Comparison of ENCODE assay signal across 25 mouse cellular contexts in genomic region chr2:162172529-162172928, GRCm38 (mm10).
A peak's percentile ranks its signal among the peaks of the same experiment; 100 is the strongest.
DNase-seq lines count a peak whose midpoint lies in the region; ATAC-seq and TF ChIP-seq lines count a peak whose summit lies in the region.
"Had no signal": no experiment of that assay in that cellular context is flagged by ENCODE, and none has a peak within 500 bp of the region (broad histone marks: within the 10 kb centered on the region; RNA-seq: fewer than 3 reads in every experiment).

No protein-coding gene starts in this region.

- no peak overlapping the region for H3K4me3 ChIP-seq in kidney, embryonic 16.5 days (ENCODE audit: low read length)
- H3K4me3 ChIP-seq: embryonic facial prominence, embryonic 12.5 days; embryonic facial prominence, embryonic 15.5 days; gastrocnemius, adult 2 months; hindbrain, embryonic 12.5 days; hindbrain, embryonic 15.5 days had no signal

- H3K27ac ChIP-seq in kidney, embryonic 16.5 days (ENCODE audit: low read length): no peak overlapping the region
- H3K27ac ChIP-seq: embryonic facial prominence, embryonic 12.5 days; embryonic facial prominence, embryonic 15.5 days; gastrocnemius, adult 2 months; hindbrain, embryonic 12.5 days; hindbrain, embryonic 15.5 days had no signal

- no peaks in the 10 kb centered on the region for H3K27me3 ChIP-seq in kidney, embryonic 16.5 days (ENCODE audit: insufficient read depth, low read length)
- H3K27me3 ChIP-seq in Patski: no peaks in the 10 kb centered on the region
- H3K27me3 ChIP-seq: CH12.LX; embryonic facial prominence, embryonic 12.5 days; embryonic facial prominence, embryonic 15.5 days; hindbrain, embryonic 12.5 days; hindbrain, embryonic 15.5 days had no signal

- in situ Hi-C loops in Patski (cut with MboI; ENCODE audit: low pct_unique_long_range_greater_than_20kb): no loop called here

- no peak overlapping the region for H3K9ac ChIP-seq in kidney, embryonic 16.5 days (replicated peaks; ENCODE audit: low read length)
- H3K9ac ChIP-seq: embryonic facial prominence, embryonic 12.5 days; embryonic facial prominence, embryonic 15.5 days; forebrain, postnatal 0 days; hindbrain, embryonic 12.5 days; hindbrain, embryonic 15.5 days had no signal

- POLR2A ChIA-PET in Patski (lab: Charles Lee): no interaction called here

- H3K4me1 ChIP-seq in kidney, embryonic 16.5 days (ENCODE audit: insufficient read depth, low read length): no peaks in the 10 kb centered on the region
- H3K4me1 ChIP-seq: embryonic facial prominence, embryonic 12.5 days; embryonic facial prominence, embryonic 15.5 days; hindbrain, embryonic 12.5 days; hindbrain, embryonic 15.5 days had no signal

- WGBS in kidney, embryonic 16.5 days: 71% methylated on average over 1 of the region's 1 CpGs

- no peaks in the 10 kb centered on the region for H3K9me3 ChIP-seq in kidney, embryonic 16.5 days (ENCODE audit: low read length)
- H3K9me3 ChIP-seq: embryonic facial prominence, embryonic 12.5 days; embryonic facial prominence, embryonic 15.5 days; hindbrain, embryonic 12.5 days; hindbrain, embryonic 15.5 days had no signal

- ATAC-seq in kidney, embryonic 16.5 days (ENCODE audit: low FRiP score, low TSS enrichment): no peak
- peak; percentile 44 for ATAC-seq in Patski
- ATAC-seq: forebrain, embryonic 14.5 days; forebrain, postnatal 0 days had no signal

- H3K36me3 ChIP-seq in kidney, embryonic 16.5 days (ENCODE audit: insufficient read depth, low read length): no peaks in the 10 kb centered on the region
- H3K36me3 ChIP-seq: embryonic facial prominence, embryonic 12.5 days; embryonic facial prominence, embryonic 15.5 days; G1E; hindbrain, embryonic 12.5 days; hindbrain, embryonic 15.5 days had no signal

- CTCF ChIA-PET in Patski (lab: Charles Lee): no interaction called here

- H3K4me2 ChIP-seq in kidney, embryonic 16.5 days (replicated peaks; ENCODE audit: low read depth, low read length): no peak overlapping the region
- H3K4me2 ChIP-seq: embryonic facial prominence, embryonic 12.5 days; embryonic facial prominence, embryonic 15.5 days; heart, embryonic 11.5 days; hindbrain, embryonic 12.5 days; hindbrain, embryonic 15.5 days had no signal

- no peak for TF ChIP-seq CTCF in Patski (IDR thresholded peaks at IDR 0.05)

- peak; percentile 3 for DNase-seq in kidney, adult 18-20 months
- DNase-seq in kidney, postnatal 4 days: no peak
- DNase-seq in kidney, adult 9 months: peak; percentile 50
- no peak for DNase-seq in Patski (ENCODE audit: low read depth, low spot score)
- no peak for DNase-seq in thymus, postnatal 0 days (ENCODE audit: low spot score)
- DNase-seq: adrenal gland, adult 2 months; adrenal gland, postnatal 14 days; B cell, adult 2 months; cerebellum, adult 11 months; cerebellum, adult 2 months; cerebellum, adult 9-11 months; cerebellum, postnatal 25 days; forebrain, postnatal 0 days; gastrocnemius, adult 2 months; gastrocnemius, postnatal 14 days; heart, adult 11 months had no signal

Comparison
In these comparisons a context has a peak if more than half of its experiments do, and no peak if none do; other contexts are left out.
1. DNase-seq: peak in kidney, adult 18-20 months (single experiment) and kidney, adult 9 months (single experiment); none in kidney, postnatal 4 days (0 of 2), Patski (single experiment) and thymus, postnatal 0 days (single experiment).